Mouse (Mus musculus) spleen, adult 2 months (tissue): ENCODE data around the gene Cadps2. TPM values are rescaled to one million over a fixed set of nuclear protein-coding genes. Genes with fewer than 3 reads are reported as not detected.

Experiments used
- DNase-seq, 2 experiments: peaks; one replicate each; pipeline versions ENCODE4 v3.0.0 to v3.0.0-alpha.2; 2012 to 2021; ENCODE audit warnings: low spot score in 2 of 2, low read depth in 1 of 2
- H3K27ac ChIP-seq: fragments of 200-500 bp; 2 replicates; pipeline ENCODE4 v1.5.1; 2012; ENCODE audit warnings: low read length, inconsistent platforms; ENCODE audit not compliant: insufficient read depth
- H3K27me3 ChIP-seq: fragments of 200-500 bp; 2 replicates; pipeline ENCODE4 v1.6.1; 2012; ENCODE audit warnings: mild to moderate bottlenecking, moderate library complexity, low read length, inconsistent platforms; ENCODE audit not compliant: control insufficient read depth, insufficient read depth
- H3K36me3 ChIP-seq: fragments of 200-500 bp; 2 replicates; pipeline ENCODE4 v1.6.1; 2012; ENCODE audit warnings: mild to moderate bottlenecking, low read length, inconsistent platforms; ENCODE audit not compliant: control insufficient read depth, insufficient read depth
- H3K4me1 ChIP-seq: fragments of 200-500 bp; 2 replicates; pipeline ENCODE4 v1.6.1; 2011; ENCODE audit warnings: inconsistent platforms; ENCODE audit not compliant: control insufficient read depth, insufficient read depth, insufficient read length
- H3K4me3 ChIP-seq: fragments of 200-500 bp; 2 replicates; pipeline ENCODE4 v1.5.1; 2011; ENCODE audit warnings: mild to moderate bottlenecking, inconsistent platforms; ENCODE audit not compliant: insufficient read depth, insufficient read length; ENCODE audit errors: extremely low read depth
- CTCF ChIP-seq: fragments of 200-500 bp; IDR thresholded peaks from 2 replicates; pipeline ENCODE4 v1.5.1; 2011; ENCODE audit warnings: mild to moderate bottlenecking, inconsistent platforms; ENCODE audit not compliant: insufficient read depth, insufficient read length, insufficient replicate concordance; ENCODE audit errors: extremely low read depth
- POLR2A ChIP-seq: fragments of 200-500 bp; IDR thresholded peaks from 2 replicates; pipeline ENCODE4 v1.6.1; 2011; ENCODE audit warnings: low read depth, low read length, inconsistent platforms
- WGBS: fragments of 180-500 bp; shearing (Covaris S2); methylation state at CpG from one replicate; pipeline ENCODE4 v1.1.7; 2018; 5-methylcytosine and 5-hydroxymethylcytosine counted together
- polyA plus RNA-seq: library from polyadenylated mRNA; depleted of rRNA; stranded (reverse); fragments of >200 nt; gene quantifications from 2 replicates; pipeline ENCODE4 v1.2.3, GENCODE M21; 2012

The Cadps2 gene
- polyA plus RNA-seq, 1 experiment = 0.60 TPM

GRCm38 (mm10) chr6:23777641-23778040 is 61.6 kb downstream of the Cadps2 start:
- H3K27me3 ChIP-seq = no peaks in the 10 kb centered on the region
- no peak overlapping the region for H3K27ac ChIP-seq
- 52% methylated on average over 1 of the region's 1 CpGs for WGBS
- DNase-seq = no peak
- H3K4me3 ChIP-seq = no peak overlapping the region
- H3K36me3 ChIP-seq = no peaks in the 10 kb centered on the region
- no peak for TF ChIP-seq CTCF
- no peak for TF ChIP-seq POLR2A
- no peaks in the 10 kb centered on the region for H3K4me1 ChIP-seq

- H3K36me3 ChIP-seq = no peaks in the 10 kb centered on the region
- DNase-seq = no peak
- TF ChIP-seq CTCF = no peak
- TF ChIP-seq POLR2A = no peak
- 52% methylated on average over 3 of the region's 3 CpGs for WGBS
- H3K4me1 ChIP-seq = no peaks in the 10 kb centered on the region
- no peak overlapping the region for H3K4me3 ChIP-seq
- H3K27ac ChIP-seq = no peak overlapping the region
- no peaks in the 10 kb centered on the region for H3K27me3 ChIP-seq
Measured at GRCm38 (mm10) chr6:23762204-23762603, 77.0 kb downstream of the Cadps2 start.

GRCm38 (mm10) chr6:23758249-23758648 is 81.0 kb downstream of the Cadps2 start:
- TF ChIP-seq CTCF (no peak), POLR2A (no peak)
- H3K36me3 ChIP-seq = no peaks in the 10 kb centered on the region
- WGBS = 76% methylated on average over 2 of the region's 2 CpGs
- H3K4me3 ChIP-seq = no peak overlapping the region
- DNase-seq = no peak
- no peaks in the 10 kb centered on the region for H3K4me1 ChIP-seq
- H3K27ac ChIP-seq = no peak overlapping the region
- H3K27me3 ChIP-seq = no peaks in the 10 kb centered on the region

- no peak for DNase-seq
- H3K27ac ChIP-seq = no peak overlapping the region
- TF ChIP-seq CTCF (no peak), POLR2A (no peak)
- H3K4me3 ChIP-seq = no peak overlapping the region
- H3K27me3 ChIP-seq = no peaks in the 10 kb centered on the region
- no peaks in the 10 kb centered on the region for H3K36me3 ChIP-seq
- WGBS = 79% methylated on average over 5 of the region's 5 CpGs
- no peaks in the 10 kb centered on the region for H3K4me1 ChIP-seq
Measured at GRCm38 (mm10) chr6:23748823-23749222, 90.4 kb downstream of the Cadps2 start.

GRCm38 (mm10) chr6:23740010-23740409 is 99.2 kb downstream of the Cadps2 start:
- no peak for DNase-seq
- WGBS = 80% methylated on average over 5 of the region's 5 CpGs
- no peak overlapping the region for H3K27ac ChIP-seq
- H3K27me3 ChIP-seq = no peaks in the 10 kb centered on the region
- H3K4me3 ChIP-seq = no peak overlapping the region
- H3K4me1 ChIP-seq = no peaks in the 10 kb centered on the region
- TF ChIP-seq POLR2A (no peak), CTCF (no peak)
- H3K36me3 ChIP-seq = no peaks in the 10 kb centered on the region

GRCm38 (mm10) chr6:23732750-23733149 is 106.5 kb downstream of the Cadps2 start:
- H3K4me1 ChIP-seq = no peaks in the 10 kb centered on the region
- no peak for DNase-seq
- no peaks in the 10 kb centered on the region for H3K27me3 ChIP-seq
- H3K4me3 ChIP-seq = no peak overlapping the region
- 58% methylated on average over 3 of the region's 3 CpGs for WGBS
- TF ChIP-seq POLR2A (no peak), CTCF (no peak)
- no peaks in the 10 kb centered on the region for H3K36me3 ChIP-seq
- no peak overlapping the region for H3K27ac ChIP-seq

- Histone ChIP-seq H3K27ac (no peak overlapping the region), H3K27me3 (no peaks in the 10 kb centered on the region), H3K36me3 (no peaks in the 10 kb centered on the region), H3K4me1 (no peaks in the 10 kb centered on the region), H3K4me3 (no peak overlapping the region)
- WGBS = 75% methylated on average over 3 of the region's 3 CpGs
- no peak for TF ChIP-seq CTCF
- no peak for TF ChIP-seq POLR2A
- no peak for DNase-seq
Measured at GRCm38 (mm10) chr6:23728620-23729019, 110.6 kb downstream of the Cadps2 start.

- Histone ChIP-seq H3K4me3 (no peak overlapping the region), H3K27me3 (no peaks in the 10 kb centered on the region), H3K27ac (no peak overlapping the region), H3K36me3 (no peaks in the 10 kb centered on the region), H3K4me1 (no peaks in the 10 kb centered on the region)
- 82% methylated on average over 4 of the region's 4 CpGs for WGBS
- TF ChIP-seq CTCF (no peak), POLR2A (no peak)
- DNase-seq = no peak
Measured at GRCm38 (mm10) chr6:23723697-23724096, 115.5 kb downstream of the Cadps2 start.
